Mouse (Mus musculus): Measurements from ENCODE around the gene Gm34653.
"Not testable (repeated sequence)": the region's sequence is repeated elsewhere in the genome, so short reads cannot be mapped to it uniquely, and the experiment has no call there.

Gene Gm34653

DNA sequence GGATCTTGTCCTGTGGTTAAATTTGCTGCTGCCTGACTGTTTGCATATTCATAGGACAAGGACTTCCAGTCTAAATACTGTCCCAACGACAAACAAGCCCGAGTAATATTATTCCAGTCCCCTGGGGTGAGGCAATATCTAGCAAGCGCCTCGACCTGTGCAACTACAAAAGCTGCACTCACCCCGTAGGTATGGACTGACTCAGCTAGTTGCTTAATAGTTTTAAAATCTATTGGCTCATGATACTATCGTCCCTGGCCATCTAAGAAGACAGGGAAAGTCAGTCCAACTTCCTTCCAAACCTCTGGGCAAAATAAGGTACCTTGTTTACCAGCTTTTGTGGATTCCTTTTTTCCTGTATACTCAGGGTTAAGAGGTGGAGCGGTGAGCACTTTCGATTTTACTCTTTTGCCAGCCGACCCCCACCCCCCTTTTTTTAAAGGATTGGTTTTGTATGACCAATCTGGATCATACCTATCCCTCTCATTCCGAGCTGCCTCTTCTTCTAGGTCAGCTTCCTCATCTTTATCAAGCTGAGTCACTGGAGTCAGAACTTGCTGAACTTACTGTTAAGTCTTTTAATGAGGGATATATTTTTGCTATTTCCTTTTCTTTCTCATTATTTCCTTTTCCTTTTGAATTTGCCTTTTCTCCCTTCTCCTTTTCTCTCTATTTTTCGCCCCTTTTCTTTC lies at the start of gene Gm34653:
Gm34653 (plus strand) TSS at position 242 of the 692 bp plus-strand sequence.
- DNase-seq (ENCODE audit: low spot score), result not testable (repeated sequence)

- DNase-seq (ENCODE audit: low spot score), result no peak
These were observed 49.5 kb upstream of the Gm34653 start for GRCm38 (mm10) chr2:34783064-34784020.

- peak; percentile 29 for DNase-seq (ENCODE audit: low spot score)
These were observed 48.7 kb upstream of the Gm34653 start for GRCm38 (mm10) chr2:34784085-34784484.

- no peak for DNase-seq (ENCODE audit: low spot score)
These were observed 42.5 kb upstream of the Gm34653 start for GRCm38 (mm10) chr2:34790282-34790681.

- DNase-seq (ENCODE audit: low spot score), result not testable (repeated sequence)
These were observed 40.3 kb upstream of the Gm34653 start for GRCm38 (mm10) chr2:34792543-34792942.

- DNase-seq (ENCODE audit: low spot score), result no peak
These were observed 38.3 kb upstream of the Gm34653 start for GRCm38 (mm10) chr2:34794511-34794910.

- DNase-seq (ENCODE audit: low spot score), result no peak
These were observed 37.4 kb upstream of the Gm34653 start for GRCm38 (mm10) chr2:34795426-34795825.

DNA sequence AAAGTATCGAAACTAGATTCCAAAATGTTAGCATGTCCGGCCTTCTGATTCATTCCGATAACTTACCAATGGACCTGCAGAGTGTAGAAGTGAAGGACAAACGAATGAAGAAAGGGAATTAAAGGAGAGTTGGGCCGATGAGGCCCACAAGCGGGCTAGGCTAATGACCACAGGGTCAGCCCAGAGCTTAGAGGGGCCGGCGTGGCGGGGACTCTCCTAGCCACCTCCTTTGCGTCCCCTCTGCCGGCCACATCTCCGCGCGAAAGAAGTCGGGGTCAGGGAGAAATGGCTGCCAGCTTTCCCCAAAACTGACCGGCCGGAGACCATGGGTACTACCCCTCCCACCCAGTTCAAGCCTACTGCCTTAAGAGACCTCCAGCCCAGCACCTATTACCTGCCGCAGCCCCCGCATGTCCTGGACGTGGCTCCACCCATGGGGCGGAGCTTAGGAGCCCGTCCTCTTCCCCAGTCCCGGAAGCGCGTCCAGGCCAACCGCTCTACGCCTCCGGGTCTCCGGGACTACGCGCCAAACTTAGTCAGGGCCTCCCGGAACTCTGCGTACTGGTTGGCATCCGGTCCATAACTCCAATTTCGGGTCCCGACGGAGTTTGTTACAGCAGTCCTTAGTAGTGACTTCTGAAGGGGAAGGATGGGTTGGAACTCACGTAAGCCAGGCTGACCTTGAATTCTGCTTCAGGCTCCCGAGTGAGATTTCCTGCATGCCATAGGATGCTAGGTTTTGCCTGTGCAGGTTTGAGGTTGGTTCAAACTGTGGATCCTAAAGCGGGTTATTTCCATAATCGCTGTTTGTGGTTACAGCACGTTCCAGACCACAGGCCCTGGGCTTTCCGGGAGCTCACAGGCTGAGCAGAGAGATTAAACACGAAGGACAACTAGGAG lies 33.2 kb upstream of the Gm34653 start, which contains the start of gene Rabepk:
Rabepk (minus strand) TSS at position 556 of the 900 bp plus-strand sequence.
- peak; percentile 78 for DNase-seq (ENCODE audit: low spot score)

GRCm38 (mm10) chr2:34800371-34800770 lies 32.4 kb upstream of the Gm34653 start:
- no peak for DNase-seq (ENCODE audit: low spot score)

- peak; percentile 94 for DNase-seq (ENCODE audit: low spot score)
These were observed 31.0 kb upstream of the Gm34653 start for GRCm38 (mm10) chr2:34801516-34802482.

DNA sequence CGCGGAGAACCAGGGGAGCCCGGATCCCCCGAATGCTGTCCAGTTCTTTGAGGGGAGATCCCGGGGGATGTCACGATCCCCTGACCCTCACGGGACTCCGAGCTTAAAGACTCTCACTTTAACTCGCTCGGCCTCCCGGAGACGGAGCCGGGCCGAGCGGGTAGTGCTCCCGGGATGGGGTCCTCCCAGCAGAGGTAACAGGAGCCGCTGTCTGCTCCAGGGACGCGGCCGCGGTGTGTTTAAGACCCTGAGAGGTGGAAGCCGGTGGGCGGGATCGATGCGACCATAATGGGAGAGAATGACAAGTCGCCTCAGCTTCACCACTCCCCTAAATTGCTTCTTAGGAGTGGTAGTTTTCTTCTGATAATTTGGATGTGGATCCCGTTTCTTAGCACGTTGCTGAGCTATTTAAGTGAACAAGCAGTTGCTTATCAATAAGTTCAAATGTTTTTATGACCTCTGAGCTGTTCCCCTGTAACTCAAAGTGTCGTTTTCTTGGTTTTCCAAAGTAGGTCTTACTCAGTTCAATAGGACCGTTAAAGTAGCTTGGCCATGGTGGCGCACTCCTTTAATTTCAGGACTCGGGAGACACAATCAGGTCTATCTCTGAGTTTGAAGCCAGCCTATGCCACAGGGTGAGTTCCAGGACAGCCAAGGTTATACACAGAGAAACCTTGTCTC lies 30.1 kb upstream of the Gm34653 start:
- not testable (repeated sequence) for DNase-seq (ENCODE audit: low spot score)

- DNase-seq (ENCODE audit: low spot score), result no peak
These were observed 29.1 kb upstream of the Gm34653 start for GRCm38 (mm10) chr2:34803746-34804145.

DNA sequence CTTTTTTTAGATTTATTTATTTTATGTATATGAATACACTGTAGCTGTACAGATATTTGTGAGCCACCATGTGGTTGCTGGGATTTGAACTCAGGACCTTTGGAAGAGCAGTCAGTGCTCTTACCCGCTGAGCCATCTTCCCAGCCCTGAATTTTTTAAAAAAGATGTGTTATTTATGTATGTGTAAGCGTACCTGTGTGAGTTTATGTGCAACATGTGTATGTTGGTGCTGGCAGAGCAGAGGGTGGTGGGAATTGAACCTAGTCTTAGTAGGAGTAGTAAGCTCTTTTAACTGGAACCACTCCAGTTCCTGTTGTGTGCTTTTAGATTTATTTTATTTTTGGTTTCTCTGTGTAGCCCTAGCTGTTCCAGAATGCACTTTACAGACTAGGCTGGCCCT lies 28.6 kb upstream of the Gm34653 start:
- DNase-seq (ENCODE audit: low spot score), result no peak

GRCm38 (mm10) chr2:34804815-34805214 lies 28.0 kb upstream of the Gm34653 start:
- DNase-seq (ENCODE audit: low spot score), result no peak

- DNase-seq (ENCODE audit: low spot score), result no peak
These were observed 27.4 kb upstream of the Gm34653 start for GRCm38 (mm10) chr2:34805364-34805950.

GRCm38 (mm10) chr2:34808057-34808456 lies 24.8 kb upstream of the Gm34653 start:
- no peak for DNase-seq (ENCODE audit: low spot score)

DNA sequence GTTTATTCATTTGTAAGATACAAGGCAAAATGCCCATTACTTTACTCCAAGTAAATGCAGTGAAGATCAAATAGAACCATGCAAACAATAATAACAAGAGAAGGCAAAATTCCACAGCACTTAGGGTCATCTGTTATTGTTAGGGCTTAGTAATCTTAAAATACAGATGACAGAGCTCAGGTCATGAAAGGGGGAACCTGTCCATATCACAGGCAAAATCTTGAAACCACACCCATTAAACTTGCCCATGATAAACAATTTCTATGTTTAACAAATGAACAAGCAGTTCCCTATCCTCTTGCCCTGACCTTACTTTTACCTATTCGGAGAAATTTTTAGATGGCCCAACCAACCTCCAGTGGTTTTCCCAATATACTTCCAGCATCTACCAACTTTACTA lies 23.2 kb upstream of the Gm34653 start:
- no peak for DNase-seq (ENCODE audit: low spot score)

GRCm38 (mm10) chr2:34810775-34811174 lies 22.0 kb upstream of the Gm34653 start:
- DNase-seq (ENCODE audit: low spot score), result no peak

DNA sequence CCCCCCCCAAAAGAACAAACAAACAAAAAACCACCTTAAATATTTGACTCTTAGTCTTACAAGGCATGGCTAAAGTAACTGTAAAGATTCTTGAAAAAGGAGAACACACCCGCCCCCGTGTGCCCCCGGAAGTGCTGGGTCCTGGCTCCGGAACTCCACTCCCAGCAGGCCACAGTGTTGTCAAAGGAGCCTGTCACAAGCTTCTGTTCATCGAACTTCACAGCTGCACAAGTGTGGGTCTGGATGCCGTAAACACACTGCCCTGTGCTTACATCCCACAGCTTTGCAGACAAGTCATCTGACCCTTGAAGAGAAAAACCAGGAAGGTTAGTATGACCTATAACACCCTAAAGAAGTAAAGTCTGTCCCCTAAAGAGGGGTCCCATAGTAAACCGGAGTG lies 20.1 kb upstream of the Gm34653 start:
- DNase-seq (ENCODE audit: low spot score), result no peak

GRCm38 (mm10) chr2:34815893-34816292 lies 16.9 kb upstream of the Gm34653 start:
- not testable (repeated sequence) for DNase-seq (ENCODE audit: low spot score)
